ENCODE assay signal across 9 mouse cellular contexts in the genomic region with DNA sequence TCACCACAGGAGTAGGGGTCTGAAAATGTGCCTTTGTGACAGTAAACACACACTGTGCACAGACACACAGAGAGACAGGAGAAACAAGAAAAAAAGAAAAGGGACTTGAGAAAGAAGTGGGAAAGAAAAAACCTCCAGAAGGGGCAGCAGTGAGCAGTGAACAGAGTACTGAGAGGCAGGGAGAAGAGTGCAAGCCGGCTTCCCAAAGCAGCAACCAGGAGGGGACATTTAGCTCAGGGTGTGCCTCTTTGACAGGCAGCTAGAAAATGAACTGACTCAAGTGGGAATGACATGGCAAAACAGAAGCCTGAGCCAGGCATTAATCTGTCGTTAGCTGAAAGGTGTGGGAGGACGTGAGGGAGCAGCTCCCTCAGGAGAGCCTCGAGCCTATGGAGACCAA. TPM values are rescaled to one million over a fixed set of nuclear protein-coding genes. Genes with fewer than 3 reads are reported as not detected.
DNase-seq lines count a peak whose midpoint lies in the region; ATAC-seq lines count a peak whose summit lies in the region.
"Had no signal": no experiment of that assay in that cellular context is flagged by ENCODE, and none has a peak within 500 bp of the region (broad histone marks: within the 10 kb centered on the region; RNA-seq: fewer than 3 reads in every experiment).

No protein-coding gene starts in this region.

- no peak overlapping the region for H3K27ac ChIP-seq in forebrain, embryonic 12.5 days
- H3K27ac ChIP-seq in forebrain, embryonic 10.5 days = no peak overlapping the region
- H3K27ac ChIP-seq: limb, embryonic 12.5 days had no signal

- 0 out of 2 replicates have a peak, but pooled peaks have one; percentile 27 for ATAC-seq in forebrain, embryonic 12.5 days (ENCODE audit: low FRiP score)

- no peak for DNase-seq in forebrain, embryonic 10.5 days (ENCODE audit: extremely low spot score, low spot score)
- DNase-seq in 416B (ENCODE audit: low read depth) = peak; percentile 69
- peak; percentile 14 for DNase-seq in brain, embryonic 18.5 days (ENCODE audit: low read depth, low spot score)
- DNase-seq in frontal cortex, adult 2 months (ENCODE audit: extremely low spot score in 1 of 2, low spot score in 1 of 2) = peak; percentile 41 to 90
- DNase-seq in layer of hippocampus, postnatal 14 days (ENCODE audit: low spot score in 2 of 2) = peak; percentile 46 to 58
- peak; percentile 82 for DNase-seq in lung, postnatal 36 days
- DNase-seq in spleen, postnatal 4 days (ENCODE audit: low spot score in 2 of 2) = no peak

- no peak overlapping the region for H3K4me2 ChIP-seq in forebrain, embryonic 12.5 days
- H3K4me2 ChIP-seq: limb, embryonic 12.5 days had no signal

- 63% methylated on average over 4 of the region's 4 CpGs for WGBS in forebrain, embryonic 12.5 days
- WGBS in forebrain, embryonic 10.5 days = 64% methylated on average over 4 of the region's 4 CpGs

- H3K9ac ChIP-seq in forebrain, embryonic 12.5 days = no peak overlapping the region
- H3K9ac ChIP-seq: limb, embryonic 12.5 days had no signal

- no peaks in the 10 kb centered on the region for H3K4me1 ChIP-seq in forebrain, embryonic 12.5 days
- H3K4me1 ChIP-seq in forebrain, embryonic 10.5 days = no peaks in the 10 kb centered on the region
- H3K4me1 ChIP-seq: limb, embryonic 12.5 days had no signal

- H3K27me3 ChIP-seq in forebrain, embryonic 12.5 days = no peaks in the 10 kb centered on the region
- H3K27me3 ChIP-seq in forebrain, embryonic 10.5 days (ENCODE audit: poor library complexity, severe bottlenecking) = no peaks in the 10 kb centered on the region
- H3K27me3 ChIP-seq: limb, embryonic 12.5 days had no signal

- peaks cover 56% of the 10 kb centered on the region for H3K36me3 ChIP-seq in forebrain, embryonic 12.5 days (replicated peaks)
- H3K36me3 ChIP-seq in forebrain, embryonic 10.5 days (replicated peaks) = peaks cover 49% of the 10 kb centered on the region

- no peaks in the 10 kb centered on the region for H3K9me3 ChIP-seq in forebrain, embryonic 12.5 days
- no peaks in the 10 kb centered on the region for H3K9me3 ChIP-seq in forebrain, embryonic 10.5 days
- H3K9me3 ChIP-seq: limb, embryonic 12.5 days had no signal

- H3K4me3 ChIP-seq in forebrain, embryonic 12.5 days (replicated peaks) = no peak overlapping the region
- H3K4me3 ChIP-seq in forebrain, embryonic 10.5 days = no peak overlapping the region
- H3K4me3 ChIP-seq: limb, embryonic 12.5 days had no signal

RNA-seq across cellular contexts. Expression of a gene that starts 27.5 kb away (rescaled TPM):
- polyA plus RNA-seq in forebrain, embryonic 12.5 days (2016; fragmentation: Nextera tagmentation; extraction: Ambion mirVana) = 29.3 and 32.1 TPM in 2 replicates
- 20.6 and 21.6 TPM in 2 replicates for polyA plus RNA-seq in forebrain, embryonic 10.5 days (2016; fragmentation: Nextera tagmentation; extraction: Ambion mirVana)
- polyA plus RNA-seq in frontal cortex, adult 2 months (2012; rRNA removed) = 114 and 115 TPM in 2 replicates
- 10 to 100 TPM; 57.2 to 59.5 TPM for total RNA-seq in layer of hippocampus, postnatal 14 days (2021)

RNA-seq across cellular contexts. Expression of a gene that starts 27.8 kb away (rescaled TPM):
- polyA plus RNA-seq in forebrain, embryonic 12.5 days (2016; fragmentation: Nextera tagmentation; extraction: Ambion mirVana) = 17.0 and 18.7 TPM in 2 replicates
- 22.9 and 23.2 TPM in 2 replicates for polyA plus RNA-seq in forebrain, embryonic 10.5 days (2016; fragmentation: Nextera tagmentation; extraction: Ambion mirVana)
- polyA plus RNA-seq in frontal cortex, adult 2 months (2012; rRNA removed) = 4.1 and 4.6 TPM in 2 replicates
- total RNA-seq in layer of hippocampus, postnatal 14 days (2021) = 1 to 10 TPM; 7.5 to 8.5 TPM

RNA-seq across cellular contexts. Expression of a gene that starts 33.2 kb away (rescaled TPM):
- 71.0 and 76.1 TPM in 2 replicates for polyA plus RNA-seq in forebrain, embryonic 12.5 days (2016; fragmentation: Nextera tagmentation; extraction: Ambion mirVana)
- 67.4 and 70.0 TPM in 2 replicates for polyA plus RNA-seq in forebrain, embryonic 10.5 days (2016; fragmentation: Nextera tagmentation; extraction: Ambion mirVana)
- polyA plus RNA-seq in frontal cortex, adult 2 months (2012; rRNA removed) = 71.1 and 73.6 TPM in 2 replicates
- total RNA-seq in layer of hippocampus, postnatal 14 days (2021) = 10 to 100 TPM; 65.8 to 68.0 TPM

RNA-seq across cellular contexts. Expression of a gene that starts 33.3 kb away (rescaled TPM):
- 8.9 and 12.6 TPM in 2 replicates for polyA plus RNA-seq in forebrain, embryonic 12.5 days (2016; fragmentation: Nextera tagmentation; extraction: Ambion mirVana)
- 10.1 and 11.6 TPM in 2 replicates for polyA plus RNA-seq in forebrain, embryonic 10.5 days (2016; fragmentation: Nextera tagmentation; extraction: Ambion mirVana)
- polyA plus RNA-seq in frontal cortex, adult 2 months (2012; rRNA removed) = 14.9 and 15.3 TPM in 2 replicates
- total RNA-seq in layer of hippocampus, postnatal 14 days (2021) = 10 to 100 TPM; 11.1 to 13.0 TPM

RNA-seq across cellular contexts. Expression of a gene that starts 46.6 kb away (rescaled TPM):
- 0.09 TPM in 1 of 2 replicates, not detected in the other for polyA plus RNA-seq in forebrain, embryonic 12.5 days (2016; fragmentation: Nextera tagmentation; extraction: Ambion mirVana)
- polyA plus RNA-seq in forebrain, embryonic 10.5 days (2016; fragmentation: Nextera tagmentation; extraction: Ambion mirVana) = 0.06 TPM in 1 of 2 replicates, not detected in the other
- 0.08 and 0.12 TPM in 2 replicates for polyA plus RNA-seq in frontal cortex, adult 2 months (2012; rRNA removed)
- total RNA-seq in layer of hippocampus, postnatal 14 days (2021) = under 1 TPM in 1 of 2 experiments, not detected in 1; 0.25 TPM

Comparison
In these comparisons a context has a peak if more than half of its experiments do, and no peak if none do; other contexts are left out.
1. DNase-seq: peak in 416B (single experiment), brain, embryonic 18.5 days (single experiment), frontal cortex, adult 2 months (2 of 2), layer of hippocampus, postnatal 14 days (2 of 2) and lung, postnatal 36 days (single experiment); none in forebrain, embryonic 10.5 days (single experiment) and spleen, postnatal 4 days (0 of 2).